Mouse (Mus musculus) forebrain, embryonic 11.5 days (tissue): Measurements from ENCODE around the gene Gclm. TPM values are rescaled to one million over a fixed set of nuclear protein-coding genes. Genes with fewer than 3 reads are reported as not detected.
"Not testable (repeated sequence)": the region's sequence is repeated elsewhere in the genome, so short reads cannot be mapped to it uniquely, and the experiment has no call there.

Experiments
- ATAC-seq: fragments of 200-750 bp; cut with Nextera tagmentation; replicated peaks from 2 replicates; pipeline ENCODE4 v1.8.0; 2017; ENCODE audit warnings: moderate TSS enrichment; ENCODE audit not compliant: low FRiP score
- DNase-seq: peaks from one replicate; pipeline ENCODE4 v3.0.0-alpha.2; 2017; ENCODE audit warnings: low spot score
- H3K27ac ChIP-seq: fragments of 300-500 bp; sonication (generic); 2 replicates; pipeline ENCODE4 v1.5.1; 2014; ENCODE audit warnings: low read depth, low read length
- H3K27me3 ChIP-seq: fragments of 300-500 bp; sonication (generic); 2 replicates; pipeline ENCODE4 v1.6.1; 2014; ENCODE audit warnings: mild to moderate bottlenecking, low read length, mixed read lengths; ENCODE audit not compliant: control insufficient read depth, insufficient read depth
- H3K36me3 ChIP-seq: fragments of 300-500 bp; sonication (generic); 2 replicates; pipeline ENCODE4 v1.6.1; 2014; ENCODE audit warnings: mild to moderate bottlenecking, low read length, moderate library complexity, mixed read lengths; ENCODE audit not compliant: control insufficient read depth, insufficient read depth
- H3K4me1 ChIP-seq: fragments of 300-500 bp; sonication (generic); replicated peaks from 2 replicates; pipeline ENCODE4 v1.6.1; 2014; ENCODE audit warnings: low read length, mixed read lengths; ENCODE audit not compliant: control insufficient read depth, insufficient read depth
- H3K4me2 ChIP-seq: fragments of 300-500 bp; sonication (generic); 2 replicates; pipeline ENCODE4 v1.6.1; 2014; ENCODE audit warnings: low read depth, mild to moderate bottlenecking, low read length, moderate library complexity, mixed read lengths; ENCODE audit not compliant: severe bottlenecking
- H3K4me3 ChIP-seq: fragments of 300-500 bp; sonication (generic); 2 replicates; pipeline ENCODE4 v1.5.1; 2014; ENCODE audit warnings: low read depth, low read length
- H3K9ac ChIP-seq: fragments of 300-500 bp; sonication (generic); 2 replicates; pipeline ENCODE4 v1.6.1; 2014; ENCODE audit warnings: low read length
- H3K9me3 ChIP-seq: fragments of 300-500 bp; sonication (generic); 2 replicates; pipeline ENCODE4 v1.6.1; 2016; ENCODE audit warnings: low read length, mixed read lengths; ENCODE audit not compliant: control insufficient read depth
- WGBS: fragments of 180-500 bp; shearing (Covaris S2); extraction: QIAGEN DNeasy Blood & Tissue Kit; methylation state at CpG from one replicate; pipeline ENCODE4 v1.1.7; 2014; 5-methylcytosine and 5-hydroxymethylcytosine counted together
- polyA plus RNA-seq: library from polyadenylated mRNA; unstranded; fragments of >200 nt; fragmentation: Nextera tagmentation; extraction: Ambion mirVana; gene quantifications from 2 replicates; pipeline ENCODE4 v1.2.1, GENCODE M21; 2014

The Gclm gene
- polyA plus RNA-seq, 1 experiment from 2014 or later, result 64.6 TPM

DNA sequence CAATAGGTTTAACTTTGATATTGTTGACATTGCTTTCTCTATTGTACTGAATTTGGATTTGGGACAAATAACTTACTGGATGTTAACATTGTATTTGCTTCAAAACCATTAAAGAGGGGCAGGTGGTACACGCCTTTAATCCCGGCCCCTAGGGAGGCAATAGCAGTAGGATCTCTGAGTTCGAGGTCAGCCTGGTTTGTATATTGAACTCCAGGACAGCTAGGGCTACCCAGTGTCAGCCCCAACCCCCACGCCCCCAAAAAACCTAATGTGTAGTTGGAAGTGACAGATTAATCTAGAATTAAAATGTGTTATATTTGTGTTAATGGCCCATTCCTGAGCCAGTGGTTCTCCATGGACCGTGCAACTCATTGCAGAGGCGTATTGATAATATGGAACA, 1.0 kb downstream of the Gclm start:
- Histone ChIP-seq H3K9me3 (no peaks in the 10 kb centered on the region), H3K27me3 (no peaks in the 10 kb centered on the region), H3K27ac (no peak overlapping the region), H3K4me3 (peak overlapping the region; percentile 89), H3K4me2 (peak overlapping the region; percentile 73), H3K9ac (peak overlapping the region; percentile 83), H3K4me1 (no peaks in the 10 kb centered on the region; the same call in 1 of the 2 replicates), H3K36me3 (no peaks in the 10 kb centered on the region)
- ATAC-seq, result no peak
- DNase-seq, result no peak
- 30% methylated on average over 6 of the region's 6 CpGs for WGBS

DNA sequence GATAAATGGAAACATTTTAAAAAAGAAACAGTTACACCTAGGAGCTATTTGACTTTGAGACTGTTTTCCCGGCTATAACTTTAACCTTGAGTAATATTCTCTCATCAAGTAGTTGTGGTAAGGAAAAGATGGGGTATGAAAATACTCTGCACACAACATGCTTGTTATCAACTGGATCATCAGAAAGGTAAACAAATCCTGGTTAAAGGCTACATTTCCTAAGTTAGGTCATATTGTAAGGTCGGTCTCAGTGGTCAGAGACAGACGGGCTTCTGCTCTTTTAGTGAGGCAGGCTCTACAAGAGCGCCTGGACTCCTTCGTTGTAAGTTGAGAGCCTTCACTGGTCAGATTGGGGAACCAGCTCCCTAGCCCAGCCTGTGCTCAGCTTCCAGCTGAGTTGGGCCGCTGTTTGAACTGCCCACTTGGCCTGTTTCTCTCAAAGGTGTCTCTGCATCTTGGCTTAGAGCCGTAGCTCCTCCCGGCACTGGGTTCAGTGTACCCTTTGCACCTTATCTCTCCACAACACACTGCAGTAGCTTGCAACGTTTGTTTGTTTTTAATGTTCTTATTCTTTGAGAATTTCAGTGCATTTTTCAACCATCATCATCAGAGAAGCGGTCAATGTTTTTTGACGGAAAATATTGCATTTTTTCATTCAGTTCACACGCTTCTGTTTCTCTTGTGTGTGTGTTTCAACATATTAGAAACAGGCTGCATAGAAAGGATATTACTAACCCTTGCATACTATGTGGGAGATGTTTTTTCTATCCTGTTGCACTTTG, 1.8 kb downstream of the Gclm start:
- Histone ChIP-seq H3K4me1 (no peaks in the 10 kb centered on the region; the same call in 1 of the 2 replicates), H3K27ac (no peak overlapping the region), H3K9ac (no peak overlapping the region), H3K27me3 (no peaks in the 10 kb centered on the region), H3K4me3 (peak overlapping the region; percentile 89; the same call in 1 of the 2 replicates), H3K9me3 (no peaks in the 10 kb centered on the region), H3K36me3 (no peaks in the 10 kb centered on the region), H3K4me2 (no peak overlapping the region)
- no peak for DNase-seq
- ATAC-seq, result no peak
- 66% methylated on average over 12 of the region's 12 CpGs for WGBS

DNA sequence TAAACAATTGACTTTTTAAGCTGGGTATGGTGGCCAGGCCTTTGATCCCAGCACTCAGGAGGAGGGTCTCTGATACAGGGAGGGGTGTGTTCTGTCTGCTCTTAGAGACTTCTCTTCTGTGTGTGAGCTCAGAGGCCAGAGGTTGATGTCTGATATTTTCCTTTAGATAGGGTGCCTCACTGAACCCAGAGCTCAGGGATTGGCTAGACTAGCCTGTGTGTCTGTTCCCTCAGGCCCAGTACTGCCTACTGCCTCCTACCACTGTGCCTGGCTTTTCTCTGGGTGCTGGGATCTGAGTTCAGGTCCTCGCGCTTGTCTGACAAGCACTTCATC, 2.4 kb downstream of the Gclm start:
- Histone ChIP-seq H3K27me3 (no peaks in the 10 kb centered on the region), H3K27ac (no peak overlapping the region), H3K4me1 (no peaks in the 10 kb centered on the region; the same call in 1 of the 2 replicates), H3K9ac (no peak overlapping the region), H3K4me2 (no peak overlapping the region), H3K4me3 (no peak overlapping the region), H3K9me3 (no peaks in the 10 kb centered on the region), H3K36me3 (no peaks in the 10 kb centered on the region)
- WGBS, result 92% methylated on average over 2 of the region's 2 CpGs
- no peak for ATAC-seq
- DNase-seq, result no peak

DNA sequence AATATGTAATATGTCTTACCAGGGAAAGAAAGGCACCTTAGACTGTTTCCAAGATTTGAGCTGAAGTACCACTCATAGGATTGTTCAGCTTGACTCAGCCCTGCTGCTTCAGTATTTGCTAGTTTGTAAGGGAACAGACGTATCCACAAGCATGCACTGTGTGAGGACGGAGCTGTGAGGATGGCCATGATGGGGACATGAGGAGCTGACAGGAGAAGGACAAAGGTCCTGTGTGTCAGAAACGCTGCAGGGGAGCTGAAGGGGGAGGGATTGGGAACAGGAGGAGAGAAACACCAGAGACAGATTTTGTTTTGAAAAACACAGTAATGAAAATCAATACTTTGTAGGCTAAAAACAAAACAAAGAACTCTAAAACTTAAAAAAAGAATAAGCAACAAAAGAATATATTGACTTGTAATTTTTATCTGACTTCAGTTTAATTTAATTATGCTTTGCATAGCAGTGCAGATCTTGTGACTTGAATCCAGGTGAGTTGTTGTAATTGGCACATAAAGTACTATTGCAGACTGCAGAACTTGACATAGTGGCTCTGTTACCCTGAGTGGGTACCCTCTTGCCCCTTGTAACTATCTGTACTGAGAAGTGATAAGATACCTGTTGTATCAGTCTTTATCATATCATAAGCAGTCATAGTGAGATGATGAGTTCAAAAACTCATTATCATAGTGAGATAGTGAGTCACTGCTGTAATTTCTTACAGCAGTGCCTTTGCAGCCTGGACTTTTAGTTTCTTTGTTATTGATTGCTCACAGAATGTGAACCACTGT, 7.3 kb downstream of the Gclm start:
- Histone ChIP-seq H3K4me2 (no peak overlapping the region), H3K4me1 (no peaks in the 10 kb centered on the region), H3K9me3 (no peaks in the 10 kb centered on the region), H3K9ac (no peak overlapping the region), H3K27ac (no peak overlapping the region), H3K36me3 (no peaks in the 10 kb centered on the region), H3K27me3 (no peaks in the 10 kb centered on the region), H3K4me3 (no peak overlapping the region)
- ATAC-seq, result no peak
- DNase-seq, result no peak
- WGBS, result 50% methylated on average over 3 of the region's 3 CpGs

DNA sequence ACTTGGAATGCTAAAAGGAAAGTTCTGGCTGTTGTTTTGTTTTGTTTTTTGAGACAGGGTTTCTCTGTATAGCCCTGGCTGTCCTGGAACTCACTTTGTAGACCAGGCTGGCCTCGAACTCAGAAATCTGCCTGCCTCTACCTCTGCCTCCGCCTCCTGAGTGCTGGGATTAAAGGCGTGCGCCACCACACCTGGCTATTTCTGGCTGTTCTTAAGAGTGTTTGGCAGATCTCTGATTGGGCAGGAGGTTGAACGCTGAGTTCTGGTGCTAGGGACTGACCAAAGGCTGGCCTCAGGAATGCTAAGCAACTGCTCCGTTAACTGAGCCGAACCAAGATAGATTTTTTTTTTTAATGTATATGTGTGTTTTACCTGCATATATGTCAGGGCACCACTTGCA, 8.7 kb downstream of the Gclm start:
- 87% methylated on average over 7 of the region's 7 CpGs for WGBS
- H3K27me3 ChIP-seq, H3K9ac ChIP-seq, DNase-seq, H3K9me3 ChIP-seq, H3K4me1 ChIP-seq, H3K27ac ChIP-seq, H3K4me3 ChIP-seq, H3K36me3 ChIP-seq, ATAC-seq, H3K4me2 ChIP-seq: not testable (repeated sequence)

DNA sequence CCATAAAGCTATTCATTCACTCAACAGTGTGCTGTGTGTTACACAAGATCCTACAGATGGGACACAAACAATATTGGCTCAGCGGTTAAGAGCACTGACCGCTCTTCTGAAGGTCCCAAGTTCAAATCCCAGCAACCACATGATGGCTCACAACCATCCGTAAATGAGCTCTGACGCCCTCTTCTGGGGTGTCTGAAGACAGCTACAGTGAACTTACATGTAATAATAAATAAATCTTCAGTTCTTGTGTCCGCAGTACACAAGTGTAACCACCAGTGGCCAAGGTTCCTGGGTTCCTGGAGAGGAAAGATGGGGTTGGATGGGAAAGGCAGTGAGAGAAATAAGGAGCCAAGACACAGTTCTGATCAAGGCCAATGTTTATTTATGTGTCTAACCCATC, 24.6 kb downstream of the Gclm start:
- H3K9ac ChIP-seq, result no peak overlapping the region
- 77% methylated on average over 5 of the region's 5 CpGs for WGBS

DNA sequence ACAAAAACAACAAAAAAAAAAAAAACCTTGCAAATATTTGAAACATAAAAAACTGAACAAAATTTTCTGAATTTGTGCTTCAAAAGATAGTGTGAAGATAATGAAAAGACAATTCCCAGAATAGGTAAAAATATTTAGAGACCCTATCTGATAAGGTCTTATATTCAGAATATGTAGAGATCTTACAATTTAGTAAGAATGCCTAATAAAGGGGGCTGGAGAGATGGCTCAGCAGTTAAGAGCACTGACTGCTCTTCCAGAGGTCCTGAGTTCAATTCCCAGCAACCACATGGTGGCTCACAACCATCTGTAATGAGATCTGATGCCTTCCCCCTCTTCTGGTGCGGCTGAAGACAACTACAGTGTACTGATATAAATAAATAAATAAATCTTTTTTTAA, 27.2 kb downstream of the Gclm start:
- WGBS, result 73% methylated on average over 1 of the region's 1 CpGs
- not testable (repeated sequence) for H3K4me3 ChIP-seq, H3K9me3 ChIP-seq, DNase-seq, H3K27ac ChIP-seq, H3K27me3 ChIP-seq, H3K4me2 ChIP-seq, H3K9ac ChIP-seq, H3K36me3 ChIP-seq, ATAC-seq
- peaks cover 14% of the 10 kb centered on the region; the same call in 1 of the 2 replicates for H3K4me1 ChIP-seq

More for the DNA sequence above, 24.6 kb downstream of the Gclm start:
- no peak overlapping the region for H3K4me2 ChIP-seq
- H3K4me3 ChIP-seq, result no peak overlapping the region
- H3K27me3 ChIP-seq, result no peaks in the 10 kb centered on the region
- DNase-seq, result no peak
- H3K36me3 ChIP-seq, result no peaks in the 10 kb centered on the region
- H3K9me3 ChIP-seq, result no peaks in the 10 kb centered on the region
- no peak overlapping the region for H3K27ac ChIP-seq
- peaks cover under 1% of the 10 kb centered on the region; the same call in 1 of the 2 replicates for H3K4me1 ChIP-seq
- ATAC-seq, result no peak

DNA sequence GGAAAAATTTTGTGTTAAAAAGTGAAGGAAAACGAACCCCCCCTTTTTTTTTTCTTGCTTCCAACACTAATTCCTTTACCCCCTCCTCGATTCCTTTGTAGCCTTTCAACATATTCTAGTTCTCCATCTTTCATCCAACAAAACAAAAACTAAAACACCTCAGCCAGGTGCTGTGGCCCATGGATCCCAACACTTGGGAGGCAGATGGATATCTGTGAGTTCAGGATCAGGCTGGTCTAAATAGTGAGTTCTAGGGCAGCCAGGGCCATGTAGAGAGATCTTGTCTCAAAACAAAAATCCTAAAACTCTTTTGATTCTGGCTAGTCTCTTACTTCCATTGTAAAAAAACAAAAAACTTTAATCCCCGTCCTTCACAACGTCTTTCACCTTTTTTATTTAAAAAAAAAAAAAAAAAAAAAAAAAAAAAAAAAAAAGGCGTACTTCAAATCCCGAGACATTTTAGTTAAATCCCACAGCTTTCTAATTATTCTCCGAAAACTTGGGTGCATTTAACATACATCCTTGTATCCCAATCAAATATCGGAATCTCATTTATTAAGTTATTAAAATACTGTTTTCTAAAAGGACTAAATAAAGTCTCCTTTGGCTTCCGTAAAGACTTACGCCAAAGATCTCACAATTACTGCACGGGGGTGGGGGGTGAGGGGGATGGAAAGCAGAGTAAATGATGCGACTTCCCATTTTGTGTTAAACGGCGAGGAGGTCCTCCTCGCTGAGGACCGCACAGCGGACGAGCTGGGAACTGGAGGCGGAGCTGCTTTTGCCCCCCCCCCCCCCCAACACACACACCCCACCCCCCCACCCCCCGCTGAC, 28.3 kb downstream of the Gclm start:
- DNase-seq (no peak), ATAC-seq (peak; percentile 93; the same call in 1 of the 2 replicates)
- Histone ChIP-seq H3K4me1 (peaks cover 19% of the 10 kb centered on the region), H3K4me3 (peak overlapping the region; percentile 88), H3K27me3 (no peaks in the 10 kb centered on the region), H3K9me3 (no peaks in the 10 kb centered on the region), H3K36me3 (peaks cover 2% of the 10 kb centered on the region; the same call in 1 of the 2 replicates), H3K4me2 (peak overlapping the region; percentile 40; the same call in 1 of the 2 replicates), H3K9ac (no peak overlapping the region; the same call in 1 of the 2 replicates), H3K27ac (no peak overlapping the region)
- WGBS, result 10% methylated on average over 18 of the region's 20 CpGs
